8 mouse cellular contexts compared by ENCODE assay signal in the genomic region with DNA sequence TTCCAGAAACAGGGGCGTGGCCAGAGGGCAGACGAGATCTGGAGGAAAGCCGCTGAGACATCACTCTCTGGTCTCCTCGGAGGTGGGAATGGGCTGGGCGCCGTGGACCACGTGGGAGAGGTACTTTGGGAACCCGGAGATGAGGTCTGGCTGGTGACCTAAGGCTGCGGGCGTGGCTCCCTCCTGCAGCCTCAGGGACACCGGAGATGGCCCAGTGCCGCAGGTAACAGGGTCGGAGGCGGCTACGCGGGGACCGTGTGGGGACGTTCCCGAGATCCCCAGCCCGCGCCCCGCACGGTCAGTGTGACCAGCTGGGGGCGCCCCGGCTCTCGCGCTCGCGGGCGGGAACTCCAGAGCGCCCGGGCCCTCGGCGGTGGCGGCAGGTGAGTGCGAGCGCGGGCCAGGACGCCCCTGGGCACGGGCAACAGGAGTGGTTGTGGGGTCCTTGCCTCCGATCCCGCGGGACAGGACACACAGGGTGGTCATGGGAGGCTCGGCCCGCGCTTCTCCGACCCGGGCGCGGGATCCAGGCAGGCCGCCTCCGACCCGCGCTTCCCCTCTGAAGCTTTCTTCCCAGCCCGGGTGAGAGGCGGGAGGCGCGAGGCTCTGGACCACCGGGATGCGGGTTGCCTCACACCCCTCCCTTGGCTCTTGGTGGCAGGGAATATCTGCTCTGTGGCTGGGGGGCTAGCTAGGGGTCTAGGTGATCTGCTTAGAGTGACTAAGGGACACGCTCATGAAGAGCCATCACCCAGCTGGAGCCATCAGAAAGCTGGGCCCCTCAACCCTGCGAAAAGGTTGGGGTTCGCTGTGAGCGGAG. TPM values are rescaled to one million over a fixed set of nuclear protein-coding genes. Genes with fewer than 3 reads are reported as not detected.
DNase-seq lines count a peak whose midpoint lies in the region; ATAC-seq and TF ChIP-seq lines count a peak whose summit lies in the region.

A gene (plus strand): TSS at position 173 of the 820 bp plus-strand sequence.

- WGBS in intestine, embryonic 16.5 days, result 4% methylated on average over 59 of the region's 64 CpGs
- 5% methylated on average over 64 of the region's 64 CpGs for WGBS in olfactory bulb, adult 2 months

- no peaks in the 10 kb centered on the region for H3K9me3 ChIP-seq in MEL (replicated peaks; ENCODE audit: insufficient read depth, low read length)
- H3K9me3 ChIP-seq in intestine, embryonic 16.5 days (ENCODE audit: control insufficient read depth, low read length), result no peaks in the 10 kb centered on the region

- TF ChIP-seq POLR2A in MEL (IDR thresholded peaks at IDR 0.05; ENCODE audit: control insufficient read depth in 1 of 2, insufficient read depth in 1 of 2, low read depth in 1 of 2, low read length in 2 of 2, poor library complexity in 1 of 2), result peak; percentile 39 to 48; a peak in 2 of 4 replicates
- TF ChIP-seq POLR2A in olfactory bulb, adult 2 months (IDR thresholded peaks at IDR 0.05; ENCODE audit: insufficient read depth, low read depth, low read length), result no peak

- TF ChIP-seq RAD21 in MEL (IDR thresholded peaks at IDR 0.05; ENCODE audit: low read depth, low read length), result peak; percentile 39

- peak; percentile 49 for ATAC-seq in intestine, embryonic 16.5 days

- H3K27me3 ChIP-seq in MEL (ENCODE audit: control insufficient read depth in 1 of 2, insufficient read depth in 2 of 2, low read length in 2 of 2), result no peaks in the 10 kb centered on the region
- peaks cover 14% of the 10 kb centered on the region for H3K27me3 ChIP-seq in intestine, embryonic 16.5 days (replicated peaks; ENCODE audit: control insufficient read depth, insufficient read depth, low read length)

- H3K79me2 ChIP-seq in MEL (ENCODE audit: control insufficient read depth, insufficient read depth, low read length, poor library complexity), result peaks cover 34% of the 10 kb centered on the region

- peaks cover 5 to 31% of the 10 kb centered on the region in 2 experiments for H3K4me1 ChIP-seq in MEL (ENCODE audit: control insufficient read depth in 1 of 2, insufficient read depth in 2 of 2, low read length in 2 of 2)
- H3K4me1 ChIP-seq in intestine, embryonic 16.5 days (ENCODE audit: control insufficient read depth, insufficient read depth, low read length), result peaks cover 7% of the 10 kb centered on the region
- peaks cover 11% of the 10 kb centered on the region for H3K4me1 ChIP-seq in olfactory bulb, adult 2 months (ENCODE audit: control insufficient read depth, insufficient read depth, low read length)

- H3K4me3 ChIP-seq in MEL (ENCODE audit: control insufficient read depth in 1 of 2, insufficient read depth in 1 of 2, low read depth in 2 of 2, low read length in 2 of 2), result peak within 1 kb of the TSS; percentile 67 to 86
- peak within 1 kb of the TSS; percentile 45 for H3K4me3 ChIP-seq in intestine, embryonic 16.5 days (ENCODE audit: low read length)
- peak within 1 kb of the TSS; percentile 43 for H3K4me3 ChIP-seq in olfactory bulb, adult 2 months (ENCODE audit: insufficient read depth, low read depth, low read length)

- DNase-seq in B cell, adult 2 months, result peak; percentile 80 to 83
- DNase-seq in MEL (ENCODE audit: low read depth, low spot score), result peak; percentile 78
- peak; percentile 57 to 66 for DNase-seq in cerebellum, postnatal 36 days
- DNase-seq in gastrocnemius, postnatal 36 days, result peak; percentile 50 to 66
- peak; percentile 76 for DNase-seq in lung, postnatal 10 days
- DNase-seq in urinary bladder, postnatal 25 days (ENCODE audit: low spot score), result peak; percentile 61

- H3K27ac ChIP-seq in MEL (ENCODE audit: control insufficient read depth, low read depth, low read length), result peak within 1 kb of the TSS; percentile 21; the same call in 1 of the 2 replicates
- no peak within 1 kb of the TSS for H3K27ac ChIP-seq in intestine, embryonic 16.5 days (ENCODE audit: low read length)
- no peak within 1 kb of the TSS for H3K27ac ChIP-seq in olfactory bulb, adult 2 months (ENCODE audit: insufficient read depth, low read depth, low read length)

- intact Hi-C loops in gastrocnemius, postnatal 36 days (cut with DNase I), result loop anchor here (2.0 kb wide), 1 partner anchor 84 kb away; no protein-coding TSS in a partner anchor

- TF ChIP-seq CTCF in MEL (IDR thresholded peaks at IDR 0.05 in 2 of 3, conservative IDR thresholded peaks at IDR 0.05 in 1 of 3; ENCODE audit: control insufficient read depth in 1 of 3, insufficient read depth in 1 of 3, low read depth in 2 of 3, low read length in 3 of 3, poor library complexity in 1 of 3, severe bottlenecking in 1 of 3), result peak in 2 of 3 experiments; percentile 66 to 82; a peak in 5 of 6 replicates
- peak; percentile 55; the same call in 1 of the 2 replicates for TF ChIP-seq CTCF in olfactory bulb, adult 2 months (IDR thresholded peaks at IDR 0.05; ENCODE audit: insufficient read depth, low read depth, low read length)

- no peak for TF ChIP-seq EP300 in MEL (IDR thresholded peaks at IDR 0.05; ENCODE audit: low read depth in 1 of 2, low read length in 2 of 2)

- peak within 1 kb of the TSS; percentile 81 for H3K9ac ChIP-seq in MEL (ENCODE audit: control insufficient read depth, low read depth, low read length, poor library complexity, severe bottlenecking)
- H3K9ac ChIP-seq in intestine, embryonic 16.5 days (ENCODE audit: low read depth, low read length), result peak within 1 kb of the TSS; percentile 66

- peaks cover 0 to 20% of the 10 kb centered on the region in 2 experiments; a peak in 2 of 4 replicates for H3K36me3 ChIP-seq in MEL (ENCODE audit: control insufficient read depth in 1 of 2, insufficient read depth in 2 of 2, low read length in 2 of 2)
- no peaks in the 10 kb centered on the region for H3K36me3 ChIP-seq in intestine, embryonic 16.5 days (ENCODE audit: control insufficient read depth, insufficient read depth, low read length)

- H3K4me2 ChIP-seq in intestine, embryonic 16.5 days (ENCODE audit: low read depth, low read length), result peak within 1 kb of the TSS; percentile 97

TF ChIP-seq in MEL, 35 proteins besides CTCF, POLR2A, EP300 and RAD21 (continues in another document):
- TF ChIP-seq ZNF384 (IDR thresholded peaks at IDR 0.05; ENCODE audit: low read depth, low read length), result no peak
- TF ChIP-seq JUND (IDR thresholded peaks at IDR 0.05; ENCODE audit: low read depth, low read length), result no peak
- no peak for TF ChIP-seq ELF1 (IDR thresholded peaks at IDR 0.05; ENCODE audit: low read depth, low read length)
- peak; percentile 54; the same call in 1 of the 2 replicates for TF ChIP-seq MAZ (IDR thresholded peaks at IDR 0.05; ENCODE audit: low read depth, low read length)
- no peak for TF ChIP-seq CHD1 (IDR thresholded peaks at IDR 0.05; ENCODE audit: low read depth, low read length)
- TF ChIP-seq USF2 (IDR thresholded peaks at IDR 0.05; ENCODE audit: borderline replicate concordance in 1 of 2, insufficient read depth in 1 of 2, low read depth in 1 of 2, low read length in 2 of 2), result no peak
- no peak for TF ChIP-seq GATA1 (IDR thresholded peaks at IDR 0.05; ENCODE audit: low read depth, low read length)
- no peak for TF ChIP-seq CHD2 (IDR thresholded peaks at IDR 0.05; ENCODE audit: low read length)
- TF ChIP-seq MAX (IDR thresholded peaks at IDR 0.05; ENCODE audit: low read length), result peak; percentile 37; the same call in 1 of the 2 replicates
- TF ChIP-seq SMC3 (IDR thresholded peaks at IDR 0.05; ENCODE audit: low read depth, low read length), result peak; percentile 71
- TF ChIP-seq POLR2AphosphoS5 (IDR thresholded peaks at IDR 0.05; ENCODE audit: borderline replicate concordance, low read depth, low read length), result no peak
- peak; percentile 54; the same call in 1 of the 2 replicates for TF ChIP-seq E2F4 (IDR thresholded peaks at IDR 0.05; ENCODE audit: borderline replicate concordance, low read depth, low read length)
- peak; percentile 51; the same call in 1 of the 2 replicates for TF ChIP-seq TCF12 (IDR thresholded peaks at IDR 0.05; ENCODE audit: low read depth, low read length)
- no peak for TF ChIP-seq NRF1 (IDR thresholded peaks at IDR 0.05; ENCODE audit: insufficient read depth, low read depth, low read length, poor library complexity, severe bottlenecking)
- no peak for TF ChIP-seq GABPA (IDR thresholded peaks at IDR 0.05; ENCODE audit: low read depth, low read length)
- TF ChIP-seq ETS1 (IDR thresholded peaks at IDR 0.05; ENCODE audit: low read depth, low read length), result no peak
- no peak for TF ChIP-seq UBTF (IDR thresholded peaks at IDR 0.05; ENCODE audit: borderline replicate concordance, insufficient read depth, low read depth, low read length)
- no peak for TF ChIP-seq BHLHE40 (IDR thresholded peaks at IDR 0.05; ENCODE audit: borderline replicate concordance, low read depth, low read length)
- no peak for TF ChIP-seq MYB (IDR thresholded peaks at IDR 0.05; ENCODE audit: low read depth, low read length)
- TF ChIP-seq TBP (IDR thresholded peaks at IDR 0.05; ENCODE audit: low read depth, low read length), result 0 out of 2 replicates have a peak, but pooled peaks have one; percentile 34
- TF ChIP-seq ZKSCAN1 (IDR thresholded peaks at IDR 0.05; ENCODE audit: low read depth, low read length), result no peak
- no peak for TF ChIP-seq POLR2AphosphoS2 (IDR thresholded peaks at IDR 0.05; ENCODE audit: low read length)
- no peak for TF ChIP-seq KAT2A (conservative IDR thresholded peaks at IDR 0.05; ENCODE audit: low read depth, low read length)
- peak; percentile 73; the same call in 1 of the 2 replicates for TF ChIP-seq SIN3A (IDR thresholded peaks at IDR 0.05; ENCODE audit: low read length)
- TF ChIP-seq USF1 (IDR thresholded peaks at IDR 0.05; ENCODE audit: low read depth, low read length), result peak; percentile 64
- TF ChIP-seq ZMIZ1 (IDR thresholded peaks at IDR 0.05; ENCODE audit: low read depth, low read length), result peak; percentile 38; the same call in 1 of the 2 replicates
- TF ChIP-seq HCFC1 (IDR thresholded peaks at IDR 0.05; ENCODE audit: low read depth, low read length), result 0 out of 2 replicates have a peak, but pooled peaks have one; percentile 20
- TF ChIP-seq MAFK (IDR thresholded peaks at IDR 0.05; ENCODE audit: borderline replicate concordance, low read depth, low read length), result no peak
- TF ChIP-seq MXI1 (IDR thresholded peaks at IDR 0.05; ENCODE audit: low read depth, low read length), result peak; percentile 83
- TF ChIP-seq RCOR1 (IDR thresholded peaks at IDR 0.05; ENCODE audit: low read depth, low read length), result no peak

RNA-seq across cellular contexts. Expression of the gene that starts here (rescaled TPM):
- total RNA-seq in MEL (2012; rRNA removed), result 62.9 and 89.9 TPM in 2 replicates
- polyA plus RNA-seq in MEL (2012; ENCODE audit: insufficient read depth in 1 of 2, insufficient read length in 2 of 2, low read depth in 1 of 2, low replicate concordance in 2 of 2, missing spikeins in 1 of 2), result 10 to 100 TPM in 1 of 2 experiments, not detected in 1; 83.7 TPM
- total RNA-seq in gastrocnemius, postnatal 36 days (2021), result 1 to 10 TPM; 4.9 to 5.2 TPM
- 2.7 and 2.9 TPM in 2 replicates for polyA plus RNA-seq in intestine, embryonic 16.5 days (2015; fragmentation: Nextera tagmentation; extraction: Ambion mirVana)
- not detected in 2 replicates for polyA plus RNA-seq in olfactory bulb, adult 2 months (2012; ENCODE audit: insufficient read depth, insufficient read length, low replicate concordance, missing spikeins)

Comparison
In these comparisons a context has a peak if more than half of its experiments do, and no peak if none do; other contexts are left out.
1. RNA of the gene that starts here (total RNA-seq): 62.9 to 89.9 TPM in MEL; 4.9 to 5.2 TPM in gastrocnemius, postnatal 36 days; every median in the first group is over 10 times any median in the second.
2. Peak in every context shown above with its lines, with median percentiles within 50 percentile points of each other: DNase-seq and H3K4me3 ChIP-seq.